Mouse (Mus musculus) right cerebral cortex, postnatal 10 days (tissue): ENCODE data around the gene Gm20388.

ENCODE experiments used
- DNase-seq, 2 experiments: peaks; one replicate each; pipeline ENCODE4 v3.0.0; 2021; ENCODE audit warnings: low spot score in 2 of 2

Gene Gm20388

DNA sequence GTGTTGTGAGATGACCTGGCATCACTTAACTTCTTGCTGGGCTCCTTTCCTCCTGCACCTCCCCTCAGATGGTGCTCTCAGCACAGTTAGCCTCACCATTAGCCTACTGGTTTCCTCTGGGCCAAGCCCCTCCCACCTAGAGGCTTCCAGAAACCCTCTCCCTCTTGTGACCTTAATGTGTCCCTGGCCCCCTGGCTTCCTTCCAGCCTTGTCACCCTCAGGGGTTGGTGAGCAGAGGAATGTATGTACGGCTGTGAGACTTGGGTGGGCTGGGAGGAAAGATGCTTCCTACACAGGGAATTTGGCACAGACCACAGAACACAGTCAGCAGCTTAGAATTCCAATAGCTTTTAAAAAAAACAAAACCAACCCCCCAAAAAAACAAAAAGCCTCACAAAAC is 1970.2 kb downstream of the Gm20388 start:
- DNase-seq = no peak

DNA sequence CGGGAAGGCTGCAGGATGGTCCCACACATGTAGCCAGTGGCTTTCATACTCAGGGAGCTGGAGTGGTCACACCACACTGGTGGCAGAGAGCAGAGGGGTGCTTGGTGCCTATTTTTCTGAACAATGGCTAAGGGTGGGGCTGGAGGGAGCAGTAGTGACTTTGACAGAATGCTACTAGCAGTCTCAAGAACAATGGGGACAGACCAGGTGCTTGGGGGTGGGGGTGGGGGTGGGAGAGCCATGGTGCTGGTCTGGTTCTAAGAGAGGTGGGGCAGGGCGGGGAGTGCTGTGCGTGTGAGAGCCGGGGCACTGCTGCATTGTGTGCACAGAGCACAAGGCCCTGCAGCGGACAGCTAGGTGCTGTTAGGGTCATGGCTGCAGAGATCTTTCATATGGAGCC is 1971.3 kb downstream of the Gm20388 start:
- DNase-seq = no peak

DNA sequence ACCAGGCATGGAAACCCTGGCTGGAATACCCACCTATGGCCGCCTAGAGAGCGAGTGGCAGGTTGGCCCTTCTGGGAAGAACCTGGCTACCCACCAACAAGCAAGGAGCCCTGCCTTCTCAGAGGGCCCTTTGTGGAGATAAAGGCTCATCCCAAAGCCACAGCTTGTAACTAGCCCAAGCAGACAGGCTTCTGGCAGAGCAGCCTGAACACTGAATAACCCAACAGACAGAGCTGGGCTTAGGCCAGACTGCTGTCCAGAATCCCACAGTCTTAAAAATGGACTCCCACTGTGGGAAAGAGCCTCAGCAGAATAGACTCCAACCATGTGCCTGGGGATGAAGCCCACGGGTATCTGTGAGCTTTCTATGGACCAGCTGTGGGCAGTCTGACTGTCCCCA is 1973.5 kb downstream of the Gm20388 start:
- peak in 1 of 2 experiments; percentile 48 for DNase-seq

- no peak for DNase-seq
These were observed 1974.4 kb downstream of the Gm20388 start for GRCm38 (mm10) chr8:121885001-121885400.

GRCm38 (mm10) chr8:121885433-121885832 is 1974.8 kb downstream of the Gm20388 start:
- no peak for DNase-seq

DNA sequence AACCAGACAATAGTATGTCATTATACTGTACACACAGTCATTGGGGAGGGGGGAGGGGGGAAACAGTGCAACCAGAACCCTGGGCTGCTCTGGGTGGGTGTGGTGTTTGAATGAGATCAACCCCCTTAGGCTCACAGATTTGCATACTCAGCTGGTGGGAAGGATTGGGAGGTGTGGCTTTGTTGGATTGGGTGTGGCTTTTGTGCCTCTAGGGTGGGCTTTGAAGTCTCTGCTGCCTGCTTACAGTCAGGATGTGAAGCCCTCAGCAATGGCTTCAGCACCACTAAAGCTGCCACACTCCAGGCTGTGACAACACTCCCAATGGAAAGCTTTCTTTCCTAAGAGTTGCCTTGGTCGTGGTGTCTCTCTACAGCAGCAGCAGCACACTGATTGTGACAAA is 1976.9 kb downstream of the Gm20388 start:
- no peak for DNase-seq

DNA sequence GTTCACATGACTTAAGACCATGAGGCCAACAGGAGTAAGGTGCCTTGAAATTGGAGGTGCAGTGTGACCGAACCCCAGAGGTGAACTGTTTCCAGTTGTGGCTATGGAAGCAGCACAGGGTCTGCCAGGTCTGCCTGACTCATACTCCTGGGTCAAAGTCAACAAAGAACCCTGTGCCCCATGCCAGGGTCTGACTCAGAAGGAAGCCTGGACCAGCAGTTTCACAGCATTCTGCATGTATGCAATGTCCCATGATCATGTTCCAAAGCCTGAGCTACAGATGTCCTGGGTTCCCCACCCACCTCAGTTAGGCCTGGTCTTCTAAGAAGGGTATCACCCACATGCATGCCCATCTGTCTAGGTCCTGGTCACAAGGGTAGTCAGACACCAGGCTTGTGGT is 1978.7 kb downstream of the Gm20388 start:
- DNase-seq = no peak

DNA sequence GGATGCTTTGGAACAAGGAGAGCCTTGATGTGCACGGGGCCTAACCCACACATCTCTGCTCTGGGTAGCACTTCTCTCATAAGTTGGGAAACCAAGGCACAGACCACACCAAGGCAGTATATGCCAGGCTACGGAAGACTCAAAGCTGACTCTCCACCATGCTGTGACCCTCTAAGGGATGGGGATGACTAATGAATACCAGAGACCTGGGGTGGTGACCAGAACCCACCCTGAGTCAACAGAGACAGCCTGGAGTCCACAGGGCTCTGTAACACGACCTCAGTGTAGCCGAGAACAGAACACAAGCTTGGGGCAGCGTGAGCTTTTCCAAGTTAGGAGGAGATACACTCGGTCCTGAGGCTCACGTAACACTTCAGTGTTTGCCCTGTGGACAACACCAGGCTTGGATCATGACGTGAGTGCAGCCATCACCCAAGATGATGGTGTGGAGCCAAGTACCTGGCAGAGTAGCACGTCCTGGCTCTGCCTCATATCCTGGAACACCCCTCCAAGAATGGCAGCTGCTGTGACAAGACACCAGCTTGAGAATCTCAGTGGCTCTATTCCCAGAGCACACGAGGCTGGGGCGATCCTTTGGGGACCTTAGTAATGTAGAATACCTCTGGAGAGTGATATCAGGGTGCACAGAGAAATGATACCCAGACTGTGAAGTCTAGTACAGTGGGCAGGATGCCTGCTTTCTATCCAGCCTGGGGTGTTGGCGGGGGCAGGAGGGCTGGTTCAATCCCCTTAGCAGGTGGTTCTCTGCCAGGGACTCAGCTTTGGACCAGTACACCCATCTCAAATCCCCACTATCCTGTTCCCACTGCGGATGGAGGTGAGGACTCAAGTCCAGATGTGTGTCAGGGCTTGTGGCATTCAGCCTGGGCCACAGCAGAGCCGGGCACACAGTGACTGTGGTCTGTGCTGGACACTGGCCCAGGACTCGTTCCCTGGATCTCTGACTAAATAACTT is 1979.5 kb downstream of the Gm20388 start:
- DNase-seq = no peak

GRCm38 (mm10) chr8:121892875-121893274 is 1982.2 kb downstream of the Gm20388 start:
- peak; percentile 49 to 54 for DNase-seq

- no peak for DNase-seq
These were observed 1985.3 kb downstream of the Gm20388 start for GRCm38 (mm10) chr8:121895910-121896309.

DNA sequence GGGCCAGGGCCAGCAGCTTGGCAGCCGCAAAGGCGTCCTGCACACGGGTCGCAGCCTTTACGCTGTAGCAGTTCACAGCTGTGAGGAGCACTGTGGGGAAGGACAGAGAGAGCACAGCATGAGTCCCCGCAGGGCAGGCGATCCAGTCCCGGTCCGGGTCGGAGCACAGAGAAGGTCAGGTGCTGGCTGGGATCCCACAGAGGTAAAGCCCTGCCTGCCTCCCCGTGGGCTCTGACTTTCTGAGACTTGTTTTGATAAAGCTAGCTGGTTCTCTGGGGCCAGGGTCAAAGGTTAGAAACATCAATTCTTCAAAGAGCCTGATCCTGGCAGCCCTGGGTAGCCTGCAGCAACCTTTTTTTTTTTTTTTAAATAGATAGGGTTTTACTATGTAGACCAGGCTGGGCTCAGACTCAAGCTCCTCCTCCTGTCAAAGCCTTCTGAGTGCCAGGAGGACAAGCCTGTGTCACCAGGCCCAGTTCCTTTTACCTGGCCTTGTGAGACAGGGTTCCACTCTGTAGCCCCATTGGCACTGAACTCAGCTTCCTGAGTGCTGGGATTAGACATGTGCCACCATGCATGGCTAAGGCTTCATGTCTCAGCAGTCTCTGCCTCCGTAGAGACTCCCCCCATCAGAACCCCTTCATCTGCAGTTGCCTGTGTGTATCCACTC is 1986.0 kb downstream of the Gm20388 start:
- no peak for DNase-seq

DNA sequence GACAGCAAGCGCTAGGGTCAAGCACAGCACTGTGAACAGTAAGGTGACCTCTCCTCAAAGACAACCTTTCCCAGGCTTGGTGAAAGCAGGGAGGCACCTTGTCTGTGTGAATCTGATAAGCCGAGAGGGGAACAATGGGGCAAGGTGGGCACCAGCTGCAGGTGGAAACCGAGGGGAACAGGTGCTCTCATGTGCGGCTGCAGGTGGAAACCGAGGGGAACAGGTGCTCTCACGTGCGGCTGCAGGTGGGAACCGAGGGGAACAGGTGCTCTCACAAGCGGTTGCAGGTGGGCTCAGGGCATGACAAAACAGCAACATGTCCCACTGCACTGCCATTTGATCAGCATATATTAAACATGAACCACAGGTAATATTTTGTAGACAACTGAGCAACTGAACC is 1986.6 kb downstream of the Gm20388 start:
- DNase-seq = no peak

DNA sequence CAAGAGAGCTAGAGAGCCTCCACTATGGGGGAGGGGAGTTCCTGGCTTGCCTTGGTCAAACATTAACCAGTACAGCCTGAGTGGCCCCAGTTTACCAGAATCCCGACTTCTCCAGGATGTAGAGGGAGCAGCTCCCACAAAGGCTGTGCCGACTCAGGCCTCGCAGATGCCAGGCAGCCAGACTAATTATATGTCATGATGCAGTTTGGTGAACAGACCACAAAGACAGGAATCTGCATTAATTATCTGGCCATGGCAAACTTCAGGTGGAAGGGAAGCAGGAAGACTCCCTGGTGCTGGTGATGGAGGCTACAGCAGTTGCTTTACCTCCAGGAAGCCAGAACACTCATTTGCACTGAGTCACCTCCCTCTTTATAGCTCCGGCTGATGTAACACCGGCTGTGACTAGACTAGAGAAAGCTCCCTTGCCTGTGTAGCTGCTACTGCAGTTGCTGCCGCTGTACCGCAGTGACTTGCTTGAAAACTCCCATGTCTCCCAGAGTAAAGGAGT is 1987.3 kb downstream of the Gm20388 start:
- DNase-seq = peak; percentile 44 to 69

GRCm38 (mm10) chr8:121898401-121898931 is 1987.8 kb downstream of the Gm20388 start:
- peak; percentile 72 to 86 for DNase-seq

- no peak for DNase-seq
These were observed 1988.8 kb downstream of the Gm20388 start for GRCm38 (mm10) chr8:121899180-121900044.

GRCm38 (mm10) chr8:121901498-121902236 is 1991.0 kb downstream of the Gm20388 start:
- DNase-seq = no peak

DNA sequence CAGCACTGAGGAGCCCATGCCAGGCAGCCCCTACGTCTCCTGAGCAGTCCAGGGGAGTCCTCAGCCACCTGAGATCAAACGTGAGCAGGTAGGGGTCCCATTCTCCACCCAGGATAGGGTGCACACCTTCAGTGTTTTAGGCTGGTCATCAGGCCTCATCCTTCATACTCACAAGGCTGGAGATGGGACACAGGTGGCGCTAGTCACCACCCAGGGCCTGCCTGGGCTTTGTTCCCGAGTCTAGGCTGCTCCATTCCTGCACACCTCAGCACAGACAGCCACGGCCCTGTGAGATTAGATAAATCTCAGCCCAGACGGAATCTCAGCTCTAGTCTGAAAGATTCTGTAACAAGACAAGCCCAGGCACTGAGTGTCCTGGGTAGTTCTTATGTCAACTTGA is 1993.3 kb downstream of the Gm20388 start:
- DNase-seq = no peak

DNA sequence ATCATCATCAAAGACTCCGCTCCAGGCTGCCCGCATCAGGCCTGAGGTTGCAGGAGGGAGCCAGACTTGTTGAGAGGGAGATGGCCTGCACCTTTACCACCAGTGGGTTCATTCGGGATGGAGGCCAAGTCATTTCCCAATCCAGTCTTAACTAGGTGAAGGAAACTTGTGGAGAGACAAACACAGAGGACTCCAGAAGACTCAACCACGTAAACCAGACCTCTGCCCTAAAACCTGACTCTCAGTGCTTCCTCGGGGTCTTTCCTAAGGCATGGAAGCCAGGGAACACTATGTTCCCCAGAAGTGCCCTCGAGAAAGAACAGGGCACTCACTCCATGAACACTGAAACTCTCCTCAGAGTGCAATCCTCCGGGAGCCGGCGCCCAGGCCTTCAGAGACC is 1994.4 kb downstream of the Gm20388 start:
- DNase-seq = no peak

DNA sequence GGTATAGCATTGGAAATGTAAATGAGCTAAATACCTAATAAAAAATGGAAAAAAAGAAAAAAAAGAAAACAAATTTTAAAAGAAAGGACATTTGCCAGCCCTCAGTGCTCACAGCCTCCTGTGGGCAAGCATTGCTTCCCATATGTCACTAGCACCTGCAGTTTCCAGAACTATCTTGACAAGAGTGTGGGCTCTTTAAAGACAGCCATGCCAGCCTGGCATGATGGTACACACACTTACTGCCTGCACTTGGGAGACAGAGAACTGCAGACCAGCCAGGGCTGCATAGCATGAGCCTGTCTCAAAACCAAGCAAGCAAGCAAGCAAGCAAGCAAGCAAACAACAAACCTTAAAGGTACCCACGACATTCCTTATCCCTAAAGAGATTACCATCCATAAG is 1994.8 kb downstream of the Gm20388 start:
- DNase-seq = no peak

DNA sequence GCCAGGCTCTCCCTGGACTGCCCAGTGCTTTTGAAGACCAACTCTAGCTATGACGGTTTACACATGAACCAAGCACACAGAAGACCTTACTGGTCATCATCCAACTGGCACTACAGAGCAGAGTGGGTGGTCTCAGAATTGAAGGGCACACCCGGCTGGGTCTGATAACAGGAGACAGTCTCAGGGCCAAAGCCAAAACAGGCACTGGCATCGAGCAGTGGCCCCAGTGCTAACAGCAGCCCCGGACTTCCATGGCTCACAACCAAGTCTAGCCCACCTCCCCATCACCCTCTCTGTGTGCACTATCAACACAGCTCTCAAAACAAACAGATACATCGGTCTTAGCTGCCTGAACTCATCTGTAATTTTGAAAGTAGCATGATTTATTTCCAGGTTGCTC is 1995.2 kb downstream of the Gm20388 start:
- DNase-seq = no peak
